Mouse (Mus musculus) C2C12 (cell line): ENCODE results near the gene Tnrc18.

Source experiments
- CTCF ChIP-seq: IDR thresholded peaks from one replicate; pipeline ENCODE4 v1.5.1; 2011; ENCODE audit not compliant: control insufficient read depth, insufficient read depth, insufficient read length
- FOSL1 ChIP-seq: IDR thresholded peaks from one replicate; pipeline ENCODE4 v1.8.0; 2011; ENCODE audit warnings: mild to moderate bottlenecking, low read length; ENCODE audit not compliant: poor library complexity, insufficient read depth, severe bottlenecking
- MAX ChIP-seq: IDR thresholded peaks from one replicate; pipeline ENCODE4 v1.6.1; 2011; ENCODE audit warnings: mild to moderate bottlenecking, control low read depth
- MYOD1 ChIP-seq: IDR thresholded peaks from one replicate; pipeline ENCODE4 v1.6.1; 2011; ENCODE audit warnings: low read depth; ENCODE audit not compliant: control insufficient read depth, insufficient read length
- MYOG ChIP-seq: IDR thresholded peaks from one replicate; pipeline ENCODE4 v1.6.1; 2011; ENCODE audit not compliant: control insufficient read depth, insufficient read length; ENCODE audit errors: extremely low read depth
- USF1 ChIP-seq: IDR thresholded peaks from one replicate; pipeline ENCODE4 v1.6.1; 2011; ENCODE audit warnings: low read depth, mild to moderate bottlenecking, control low read depth, moderate library complexity

- TF ChIP-seq CTCF (no peak), MYOG (no peak), FOSL1 (no peak), USF1 (no peak), MAX (no peak), MYOD1 (no peak)
These were observed 77.5 kb downstream of the Tnrc18 start for GRCm38 (mm10) chr5:142739941-142740340.
